In genomic region chr17:47002401-47002800, GRCm38 (mm10) we compare ENCODE assay signal across 24 mouse cellular contexts. TPM values are rescaled to one million over a fixed set of nuclear protein-coding genes. Genes with fewer than 3 reads are reported as not detected.
A peak's percentile ranks its signal among the peaks of the same experiment; 100 is the strongest.
DNase-seq lines count a peak whose midpoint lies in the region; ATAC-seq and TF ChIP-seq lines count a peak whose summit lies in the region.
"Had no signal": no experiment of that assay in that cellular context is flagged by ENCODE, and none has a peak within 500 bp of the region (broad histone marks: within the 10 kb centered on the region; RNA-seq: fewer than 3 reads in every experiment).

No protein-coding gene starts in this region.

- H3K36me3 ChIP-seq in liver, adult 2 months (ENCODE audit: control insufficient read depth, insufficient read depth, low read length), result peaks cover 18% of the 10 kb centered on the region
- H3K36me3 ChIP-seq in liver, embryonic 12.5 days, result peaks cover 73% of the 10 kb centered on the region
- peaks cover 47% of the 10 kb centered on the region for H3K36me3 ChIP-seq in forebrain, embryonic 10.5 days (replicated peaks)

- H3K4me3 ChIP-seq in liver, adult 2 months (ENCODE audit: insufficient read depth, low read depth, low read length), result no peak overlapping the region
- H3K4me3 ChIP-seq in liver, embryonic 12.5 days, result no peak overlapping the region
- H3K4me3 ChIP-seq in forebrain, embryonic 10.5 days, result no peak overlapping the region
- H3K4me3 ChIP-seq: embryonic facial prominence, embryonic 12.5 days; erythroblast, embryonic 14.5 days; heart, embryonic 13.5 days; hindbrain, embryonic 12.5 days; left cerebral cortex, adult 2 months; lung, embryonic 15.5 days; neural tube, embryonic 12.5 days had no signal

- peak overlapping the region; percentile 84 for H3K27ac ChIP-seq in liver, adult 2 months (replicated peaks; ENCODE audit: insufficient read depth, low read depth, low read length)
- H3K27ac ChIP-seq in liver, embryonic 12.5 days, result no peak overlapping the region
- no peak overlapping the region for H3K27ac ChIP-seq in forebrain, embryonic 10.5 days
- H3K27ac ChIP-seq: embryonic facial prominence, embryonic 12.5 days; heart, embryonic 13.5 days; hindbrain, embryonic 12.5 days; left cerebral cortex, adult 2 months; lung, embryonic 15.5 days; neural tube, embryonic 12.5 days had no signal

- intact Hi-C loops in gastrocnemius, postnatal 14 days (cut with DNase I; ENCODE audit: low total_unique reads), result no loop called here

- H3K79me2 ChIP-seq in liver, adult 2 months (ENCODE audit: control insufficient read depth, insufficient read depth, low read length), result peaks cover 50% of the 10 kb centered on the region

- ATAC-seq in liver, embryonic 12.5 days, result no peak
- ATAC-seq: forebrain, embryonic 14.5 days had no signal

- no peaks in the 10 kb centered on the region for H3K9me3 ChIP-seq in liver, embryonic 12.5 days (replicated peaks)
- no peaks in the 10 kb centered on the region for H3K9me3 ChIP-seq in forebrain, embryonic 10.5 days
- H3K9me3 ChIP-seq: embryonic facial prominence, embryonic 12.5 days; heart, embryonic 13.5 days; hindbrain, embryonic 12.5 days; lung, embryonic 15.5 days; neural tube, embryonic 12.5 days had no signal

- H3K27me3 ChIP-seq in liver, adult 2 months (ENCODE audit: control insufficient read depth, insufficient read depth, low read length), result no peaks in the 10 kb centered on the region
- H3K27me3 ChIP-seq in liver, embryonic 12.5 days (replicated peaks), result no peaks in the 10 kb centered on the region
- no peaks in the 10 kb centered on the region for H3K27me3 ChIP-seq in forebrain, embryonic 10.5 days (ENCODE audit: poor library complexity, severe bottlenecking)
- H3K27me3 ChIP-seq: embryonic facial prominence, embryonic 12.5 days; heart, embryonic 13.5 days; hindbrain, embryonic 12.5 days; lung, embryonic 15.5 days; neural tube, embryonic 12.5 days had no signal

- peak overlapping the region; percentile 25; the same call in 1 of the 2 replicates for H3K9ac ChIP-seq in liver, adult 2 months (ENCODE audit: low read depth, low read length)
- H3K9ac ChIP-seq in liver, embryonic 12.5 days, result no peak overlapping the region
- H3K9ac ChIP-seq: embryonic facial prominence, embryonic 12.5 days; heart, embryonic 13.5 days; hindbrain, embryonic 12.5 days; lung, embryonic 15.5 days; neural tube, embryonic 12.5 days had no signal

- no peak overlapping the region for H3K4me2 ChIP-seq in liver, embryonic 12.5 days
- H3K4me2 ChIP-seq: embryonic facial prominence, embryonic 12.5 days; heart, embryonic 13.5 days; hindbrain, embryonic 12.5 days; lung, embryonic 15.5 days; midbrain, embryonic 11.5 days; neural tube, embryonic 12.5 days had no signal

- DNase-seq in cerebellum, postnatal 14 days, result peak; percentile 31 to 46
- no peak for DNase-seq in cerebellum, adult 11 months
- DNase-seq in liver, adult 2 months (ENCODE audit: extremely low read depth, low read depth, low spot score), result peak; percentile 97
- peak; percentile 56 for DNase-seq in gastrocnemius, postnatal 14 days
- peak; percentile 32 for DNase-seq in heart, postnatal 4 days
- DNase-seq in urinary bladder, adult 2 months (ENCODE audit: low spot score), result no peak
- DNase-seq in forebrain, embryonic 10.5 days (ENCODE audit: extremely low spot score, low spot score), result no peak
- DNase-seq: adrenal gland, adult 2 months; cerebellum, adult 11-12 months; kidney, adult 8-10 months; kidney, postnatal 36 days; layer of hippocampus, adult 9-11 months; left cerebral cortex, postnatal 4 days; liver had no signal

- no peak for TF ChIP-seq POLR2A in liver, adult 2 months (IDR thresholded peaks at IDR 0.05; ENCODE audit: extremely low read depth, insufficient read depth, low read length)

- TF ChIP-seq CTCF in liver, adult 2 months (IDR thresholded peaks at IDR 0.05; ENCODE audit: low read depth, low read length), result no peak

- H3K4me1 ChIP-seq in liver, adult 2 months (ENCODE audit: control insufficient read depth, insufficient read depth, low read length), result peaks cover 34% of the 10 kb centered on the region
- H3K4me1 ChIP-seq in liver, embryonic 12.5 days, result peaks cover 35% of the 10 kb centered on the region
- peaks cover 4% of the 10 kb centered on the region; the same call in 1 of the 2 replicates for H3K4me1 ChIP-seq in forebrain, embryonic 10.5 days
- H3K4me1 ChIP-seq: neural tube, embryonic 12.5 days had no signal

- 30% methylated on average over 5 of the region's 5 CpGs for WGBS in liver, adult 2 months
- whole genome bisulfite sequencing in liver, embryonic 12.5 days (ENCODE audit: insufficient replicate concordance), result 77% methylated on average over 5 of the region's 5 CpGs
- 94% methylated on average over 5 of the region's 5 CpGs for WGBS in forebrain, embryonic 10.5 days

RNA-seq across cellular contexts. Expression of gene Ubr2, which starts 8.0 kb away (rescaled TPM):
- 36.0 and 37.4 TPM in 2 replicates for total RNA-seq in liver, adult 2 months (2014; rRNA removed)
- polyA plus RNA-seq in liver, adult 2 months (2012; rRNA removed), result 20.8 and 29.9 TPM in 2 replicates
- polyA plus RNA-seq in liver, embryonic 12.5 days (2016; fragmentation: Nextera tagmentation; extraction: Ambion mirVana), result 15.6 and 16.1 TPM in 2 replicates
- total RNA-seq in gastrocnemius, postnatal 14 days (2021), result 10 to 100 TPM; 30.9 to 42.1 TPM
- 10 to 100 TPM; 44.9 to 49.5 TPM for total RNA-seq in heart, postnatal 4 days (2021)
- polyA plus RNA-seq in urinary bladder, adult 2 months (2012; rRNA removed), result 33.4 and 39.2 TPM in 2 replicates
- polyA plus RNA-seq in forebrain, embryonic 10.5 days (2016; fragmentation: Nextera tagmentation; extraction: Ambion mirVana), result 13.3 and 15.7 TPM in 2 replicates

Comparison
In these comparisons a context has a peak if more than half of its experiments do, and no peak if none do; other contexts are left out.
1. DNase-seq: peak in cerebellum, postnatal 14 days (2 of 2), liver, adult 2 months (single experiment), gastrocnemius, postnatal 14 days (single experiment) and heart, postnatal 4 days (single experiment); none in cerebellum, adult 11 months (single experiment), urinary bladder, adult 2 months (single experiment) and forebrain, embryonic 10.5 days (single experiment).